8 mouse cellular contexts compared by ENCODE assay signal in genomic region chr2:152397004-152397589, GRCm38 (mm10). TPM values are rescaled to one million over a fixed set of nuclear protein-coding genes. Genes with fewer than 3 reads are reported as not detected.
A peak's percentile ranks its signal among the peaks of the same experiment; 100 is the strongest.
DNase-seq lines count a peak whose midpoint lies in the region; ATAC-seq and TF ChIP-seq lines count a peak whose summit lies in the region.

No protein-coding gene starts in this region.

- TF ChIP-seq CTCF in cortical plate, adult 2 months (IDR thresholded peaks at IDR 0.05; ENCODE audit: extremely low read depth, insufficient read depth, low read length): no peak

- H3K9me3 ChIP-seq in intestine, embryonic 15.5 days: no peaks in the 10 kb centered on the region
- no peaks in the 10 kb centered on the region for H3K9me3 ChIP-seq in midbrain, embryonic 12.5 days

- peak; percentile 26 for ATAC-seq in intestine, embryonic 15.5 days
- peak; percentile 13 for ATAC-seq in midbrain, embryonic 12.5 days (ENCODE audit: low FRiP score, low read depth)

- peak overlapping the region; percentile 82 for H3K9ac ChIP-seq in intestine, embryonic 15.5 days
- H3K9ac ChIP-seq in midbrain, embryonic 12.5 days (replicated peaks): peak overlapping the region; percentile 93

- under 1% methylated on average over 73 of the region's 77 CpGs for WGBS in intestine, embryonic 15.5 days
- WGBS in midbrain, embryonic 12.5 days: under 1% methylated on average over 68 of the region's 77 CpGs

- TF ChIP-seq POLR2A in cortical plate, adult 2 months (IDR thresholded peaks at IDR 0.05; ENCODE audit: extremely low read depth, insufficient read depth, low read length): 0 out of 2 replicates have a peak, but pooled peaks have one; percentile 37

- peak overlapping the region; percentile 94 for H3K27ac ChIP-seq in cortical plate, adult 2 months (ENCODE audit: insufficient read depth, low read length)
- peak overlapping the region; percentile 99 for H3K27ac ChIP-seq in intestine, embryonic 15.5 days
- peak overlapping the region; percentile 98 for H3K27ac ChIP-seq in midbrain, embryonic 12.5 days (replicated peaks)

- H3K27me3 ChIP-seq in intestine, embryonic 15.5 days (replicated peaks): no peaks in the 10 kb centered on the region
- H3K27me3 ChIP-seq in midbrain, embryonic 12.5 days: no peaks in the 10 kb centered on the region

- H3K36me3 ChIP-seq in intestine, embryonic 15.5 days: no peaks in the 10 kb centered on the region
- H3K36me3 ChIP-seq in midbrain, embryonic 12.5 days: no peaks in the 10 kb centered on the region

- peak overlapping the region; percentile 86 for H3K4me3 ChIP-seq in cortical plate, adult 2 months (ENCODE audit: insufficient read depth, low read length)
- peak overlapping the region; percentile 82 for H3K4me3 ChIP-seq in intestine, embryonic 15.5 days (replicated peaks)
- H3K4me3 ChIP-seq in midbrain, embryonic 12.5 days: peak overlapping the region; percentile 92

- H3K4me1 ChIP-seq in cortical plate, adult 2 months (ENCODE audit: control insufficient read depth, insufficient read depth, low read length): 0 out of 2 replicates have a peak, but pooled peaks cover 1% of the 10 kb centered on the region
- peaks cover 36% of the 10 kb centered on the region for H3K4me1 ChIP-seq in intestine, embryonic 15.5 days (replicated peaks)
- peaks cover 40% of the 10 kb centered on the region for H3K4me1 ChIP-seq in midbrain, embryonic 12.5 days

- intact Hi-C loops in gastrocnemius, postnatal 14 days (cut with DNase I; ENCODE audit: low total_unique reads): no loop called here
- intact Hi-C loops in left cerebral cortex, postnatal 36 days (cut with DNase I): loop anchor here (10.0 kb wide), 1 partner anchor 278 kb away; no protein-coding TSS in a partner anchor

- peak overlapping the region; percentile 96 for H3K4me2 ChIP-seq in intestine, embryonic 15.5 days (replicated peaks)
- H3K4me2 ChIP-seq in midbrain, embryonic 12.5 days (replicated peaks): peak overlapping the region; percentile 63

- peak; percentile 89 to 92 for DNase-seq in adrenal gland, adult (ENCODE audit: inconsistent age in 2 of 2, low spot score in 1 of 2)
- DNase-seq in gastrocnemius, postnatal 14 days: peak; percentile 87
- peak; percentile 84 to 89 for DNase-seq in left cerebral cortex, postnatal 36 days (ENCODE audit: low spot score in 2 of 2)
- DNase-seq in spleen, adult 12 weeks (ENCODE audit: low spot score): peak; percentile 51
- no peak for DNase-seq in c-Kit-positive CD71-positive TER-119-positive erythroid progenitor cells, embryonic 14.5 days (ENCODE audit: low spot score)

RNA-seq across cellular contexts. Expression of gene Sox12, which starts 0.8 kb away (rescaled TPM):
- polyA plus RNA-seq in cortical plate, adult 2 months (2012; rRNA removed): 17.0 and 18.6 TPM in 2 replicates
- 1 to 10 TPM; 2.9 to 4.3 TPM for total RNA-seq in gastrocnemius, postnatal 14 days (2021)
- 5.4 and 5.9 TPM in 2 replicates for polyA plus RNA-seq in intestine, embryonic 15.5 days (2015; fragmentation: Nextera tagmentation; extraction: Ambion mirVana)
- 10 to 100 TPM; 14.7 to 15.6 TPM for total RNA-seq in left cerebral cortex, postnatal 36 days (2021)
- polyA plus RNA-seq in midbrain, embryonic 12.5 days (2016; fragmentation: Nextera tagmentation; extraction: Ambion mirVana): 15.6 and 18.7 TPM in 2 replicates

RNA-seq across cellular contexts. Expression of gene Zcchc3, which starts 17.7 kb away (rescaled TPM):
- polyA plus RNA-seq in cortical plate, adult 2 months (2012; rRNA removed): 6.5 and 7.1 TPM in 2 replicates
- total RNA-seq in gastrocnemius, postnatal 14 days (2021): 1 to 10 TPM; 2.7 to 3.2 TPM
- 34.4 and 40.8 TPM in 2 replicates for polyA plus RNA-seq in intestine, embryonic 15.5 days (2015; fragmentation: Nextera tagmentation; extraction: Ambion mirVana)
- 10 to 100 TPM in 1 of 2 experiments, 1 to 10 TPM in 1; 9.5 to 11.3 TPM for total RNA-seq in left cerebral cortex, postnatal 36 days (2021)
- 51.3 and 53.3 TPM in 2 replicates for polyA plus RNA-seq in midbrain, embryonic 12.5 days (2016; fragmentation: Nextera tagmentation; extraction: Ambion mirVana)

RNA-seq across cellular contexts. Expression of gene 6820408C15Rik, which starts 18.3 kb away (rescaled TPM):
- 2.8 and 3.7 TPM in 2 replicates for polyA plus RNA-seq in cortical plate, adult 2 months (2012; rRNA removed)
- not detected for total RNA-seq in gastrocnemius, postnatal 14 days (2021)
- polyA plus RNA-seq in intestine, embryonic 15.5 days (2015; fragmentation: Nextera tagmentation; extraction: Ambion mirVana): 0.42 and 0.49 TPM in 2 replicates
- 1 to 10 TPM; 2.1 to 3.6 TPM for total RNA-seq in left cerebral cortex, postnatal 36 days (2021)
- 0.54 and 1.1 TPM in 2 replicates for polyA plus RNA-seq in midbrain, embryonic 12.5 days (2016; fragmentation: Nextera tagmentation; extraction: Ambion mirVana)

RNA-seq across cellular contexts. Expression of gene Nrsn2, which starts 20.7 kb away (rescaled TPM):
- polyA plus RNA-seq in cortical plate, adult 2 months (2012; rRNA removed): 72.3 and 81.3 TPM in 2 replicates
- not detected for total RNA-seq in gastrocnemius, postnatal 14 days (2021)
- polyA plus RNA-seq in intestine, embryonic 15.5 days (2015; fragmentation: Nextera tagmentation; extraction: Ambion mirVana): 1.8 and 2.1 TPM in 2 replicates
- 10 to 100 TPM; 66.2 to 81.9 TPM for total RNA-seq in left cerebral cortex, postnatal 36 days (2021)
- 12.5 and 16.1 TPM in 2 replicates for polyA plus RNA-seq in midbrain, embryonic 12.5 days (2016; fragmentation: Nextera tagmentation; extraction: Ambion mirVana)

RNA-seq across cellular contexts. Expression of gene Trib3, which starts 53.3 kb away (rescaled TPM):
- polyA plus RNA-seq in cortical plate, adult 2 months (2012; rRNA removed): 0.40 and 0.61 TPM in 2 replicates
- total RNA-seq in gastrocnemius, postnatal 14 days (2021): 1 to 10 TPM; 1.0 to 1.6 TPM
- polyA plus RNA-seq in intestine, embryonic 15.5 days (2015; fragmentation: Nextera tagmentation; extraction: Ambion mirVana): 4.3 and 4.9 TPM in 2 replicates
- 1 to 10 TPM in 1 of 2 experiments, under 1 TPM in 1; 0.62 to 1.7 TPM for total RNA-seq in left cerebral cortex, postnatal 36 days (2021)
- 2.1 and 2.5 TPM in 2 replicates for polyA plus RNA-seq in midbrain, embryonic 12.5 days (2016; fragmentation: Nextera tagmentation; extraction: Ambion mirVana)
